Mouse (Mus musculus) kidney, embryonic 16.5 days (tissue): Measurements from ENCODE around the gene Trim33. TPM values are rescaled to one million over a fixed set of nuclear protein-coding genes. Genes with fewer than 3 reads are reported as not detected.

Experiments
- ATAC-seq: fragments of 200-750 bp; cut with Nextera tagmentation; 2 replicates; pipeline ENCODE4 v1.8.0; 2017; ENCODE audit warnings: moderate TSS enrichment; ENCODE audit not compliant: low FRiP score, low TSS enrichment
- H3K27ac ChIP-seq: fragments of 300-500 bp; sonication (generic); 2 replicates; pipeline ENCODE4 v1.5.1; 2014; ENCODE audit warnings: low read length
- H3K27me3 ChIP-seq: fragments of 300-500 bp; sonication (generic); 2 replicates; pipeline ENCODE4 v1.6.1; 2014; ENCODE audit warnings: low read length, control low read depth, mixed read lengths; ENCODE audit not compliant: insufficient read depth
- H3K36me3 ChIP-seq: fragments of 300-500 bp; sonication (generic); 2 replicates; pipeline ENCODE4 v1.6.1; 2014; ENCODE audit warnings: low read length, control low read depth, mixed read lengths; ENCODE audit not compliant: insufficient read depth
- H3K4me1 ChIP-seq: fragments of 300-500 bp; sonication (generic); 2 replicates; pipeline ENCODE4 v1.6.1; 2014; ENCODE audit warnings: low read length, control low read depth, mixed read lengths; ENCODE audit not compliant: insufficient read depth
- H3K4me2 ChIP-seq: fragments of 300-500 bp; sonication (generic); replicated peaks from 2 replicates; pipeline ENCODE4 v1.6.1; 2014; ENCODE audit warnings: low read depth, low read length
- H3K4me3 ChIP-seq: fragments of 300-500 bp; sonication (generic); 2 replicates; pipeline ENCODE4 v1.5.1; 2014; ENCODE audit warnings: mild to moderate bottlenecking, low read length
- H3K9ac ChIP-seq: fragments of 300-500 bp; sonication (generic); replicated peaks from 2 replicates; pipeline ENCODE4 v1.6.1; 2014; ENCODE audit warnings: low read length
- H3K9me3 ChIP-seq: fragments of 300-500 bp; sonication (generic); 2 replicates; pipeline ENCODE4 v1.6.1; 2016; ENCODE audit warnings: low read length, control low read depth
- WGBS: fragments of 180-500 bp; shearing (Covaris S2); extraction: QIAGEN DNeasy Blood & Tissue Kit; methylation state at CpG from one replicate; pipeline ENCODE4 v1.1.7; 2014; 5-methylcytosine and 5-hydroxymethylcytosine counted together
- polyA plus RNA-seq: library from polyadenylated mRNA; unstranded; fragments of >200 nt; fragmentation: Nextera tagmentation; extraction: Ambion mirVana; gene quantifications from 2 replicates; pipeline ENCODE4 v1.2.1, GENCODE M21; 2015

Trim33 gene
- polyA plus RNA-seq: 17.5 and 25.1 TPM in 2 replicates

GRCm38 (mm10) chr3:103279182-103280149 is at the start of gene Trim33:
Trim33 (plus strand) TSS chr3:103279293.
- H3K36me3 ChIP-seq: 0 out of 2 replicates have a peak, but pooled peaks cover 7% of the 10 kb centered on the region
- ATAC-seq: peak; percentile 92
- peak within 1 kb of the TSS; percentile 99 for H3K9ac ChIP-seq
- under 1% methylated on average over 90 of the region's 136 CpGs for WGBS
- H3K4me1 ChIP-seq: peaks cover 9% of the 10 kb centered on the region
- H3K4me2 ChIP-seq: peak within 1 kb of the TSS; percentile 80
- H3K27ac ChIP-seq: peak within 1 kb of the TSS; percentile 98
- H3K9me3 ChIP-seq: no peaks in the 10 kb centered on the region
- H3K4me3 ChIP-seq: peak within 1 kb of the TSS; percentile 87
- no peaks in the 10 kb centered on the region for H3K27me3 ChIP-seq

GRCm38 (mm10) chr3:103232398-103232797 is 46.7 kb upstream of the Trim33 start:
- Histone ChIP-seq H3K9me3 (peaks cover 8% of the 10 kb centered on the region), H3K27me3 (no peaks in the 10 kb centered on the region), H3K9ac (no peak overlapping the region), H3K27ac (no peak overlapping the region), H3K36me3 (no peaks in the 10 kb centered on the region), H3K4me2 (no peak overlapping the region), H3K4me3 (no peak overlapping the region), H3K4me1 (no peaks in the 10 kb centered on the region)
- ATAC-seq: no peak
- 77% methylated on average over 4 of the region's 4 CpGs for WGBS

GRCm38 (mm10) chr3:103241524-103241923 is 37.6 kb upstream of the Trim33 start:
- H3K4me2 ChIP-seq: no peak overlapping the region
- no peaks in the 10 kb centered on the region for H3K36me3 ChIP-seq
- H3K27ac ChIP-seq: no peak overlapping the region
- ATAC-seq: no peak
- 94% methylated on average over 2 of the region's 2 CpGs for WGBS
- no peak overlapping the region for H3K4me3 ChIP-seq
- 0 out of 2 replicates have a peak, but pooled peaks cover 2% of the 10 kb centered on the region for H3K9me3 ChIP-seq
- no peaks in the 10 kb centered on the region for H3K27me3 ChIP-seq
- H3K4me1 ChIP-seq: no peaks in the 10 kb centered on the region
- no peak overlapping the region for H3K9ac ChIP-seq

- 0 out of 2 replicates have a peak, but pooled peaks cover 2% of the 10 kb centered on the region for H3K9me3 ChIP-seq
- ATAC-seq: no peak
- WGBS: 88% methylated on average over 3 of the region's 3 CpGs
- H3K4me2 ChIP-seq: no peak overlapping the region
- H3K36me3 ChIP-seq: no peaks in the 10 kb centered on the region
- no peak overlapping the region for H3K9ac ChIP-seq
- no peaks in the 10 kb centered on the region for H3K4me1 ChIP-seq
- H3K27me3 ChIP-seq: no peaks in the 10 kb centered on the region
- H3K27ac ChIP-seq: no peak overlapping the region
- H3K4me3 ChIP-seq: no peak overlapping the region
Measured at GRCm38 (mm10) chr3:103242156-103242555, 36.9 kb upstream of the Trim33 start.

- Histone ChIP-seq H3K27ac (0 out of 2 replicates have a peak overlapping the region, but pooled peaks have one; percentile 29), H3K4me3 (no peak overlapping the region), H3K4me2 (no peak overlapping the region), H3K9me3 (0 out of 2 replicates have a peak, but pooled peaks cover 2% of the 10 kb centered on the region), H3K9ac (no peak overlapping the region), H3K4me1 (no peaks in the 10 kb centered on the region), H3K27me3 (no peaks in the 10 kb centered on the region), H3K36me3 (no peaks in the 10 kb centered on the region)
- ATAC-seq: no peak
- WGBS: 40% methylated on average over 2 of the region's 2 CpGs
Measured at GRCm38 (mm10) chr3:103243491-103243890, 35.6 kb upstream of the Trim33 start.

- 85% methylated on average over 17 of the region's 17 CpGs for WGBS
- Histone ChIP-seq H3K4me2 (no peak overlapping the region), H3K27ac (no peak overlapping the region), H3K9me3 (no peaks in the 10 kb centered on the region), H3K4me1 (no peaks in the 10 kb centered on the region), H3K4me3 (no peak overlapping the region), H3K27me3 (no peaks in the 10 kb centered on the region), H3K36me3 (no peaks in the 10 kb centered on the region), H3K9ac (no peak overlapping the region)
- no peak for ATAC-seq
Measured at GRCm38 (mm10) chr3:103246627-103247260, 32.3 kb upstream of the Trim33 start.

- Histone ChIP-seq H3K27ac (no peak overlapping the region), H3K4me3 (no peak overlapping the region), H3K4me2 (no peak overlapping the region), H3K9me3 (no peaks in the 10 kb centered on the region), H3K27me3 (no peaks in the 10 kb centered on the region), H3K4me1 (no peaks in the 10 kb centered on the region), H3K9ac (no peak overlapping the region), H3K36me3 (no peaks in the 10 kb centered on the region)
- 53% methylated on average over 10 of the region's 10 CpGs for WGBS
- ATAC-seq: no peak
Measured at GRCm38 (mm10) chr3:103256089-103256819, 22.8 kb upstream of the Trim33 start.

- no peaks in the 10 kb centered on the region for H3K36me3 ChIP-seq
- H3K4me2 ChIP-seq: no peak overlapping the region
- ATAC-seq: no peak
- no peaks in the 10 kb centered on the region for H3K9me3 ChIP-seq
- H3K27me3 ChIP-seq: no peaks in the 10 kb centered on the region
- 84% methylated on average over 12 of the region's 12 CpGs for WGBS
- H3K9ac ChIP-seq: no peak overlapping the region
- no peak overlapping the region for H3K27ac ChIP-seq
- no peaks in the 10 kb centered on the region for H3K4me1 ChIP-seq
- no peak overlapping the region for H3K4me3 ChIP-seq
Measured at GRCm38 (mm10) chr3:103262802-103263417, 16.2 kb upstream of the Trim33 start.

- Histone ChIP-seq H3K9ac (peak overlapping the region; percentile 99), H3K27ac (peak overlapping the region; percentile 98), H3K4me3 (peak overlapping the region; percentile 87), H3K4me2 (peak overlapping the region; percentile 80), H3K4me1 (peaks cover 9% of the 10 kb centered on the region), H3K9me3 (no peaks in the 10 kb centered on the region), H3K27me3 (no peaks in the 10 kb centered on the region), H3K36me3 (0 out of 2 replicates have a peak, but pooled peaks cover 5% of the 10 kb centered on the region)
- WGBS: 4% methylated on average over 11 of the region's 11 CpGs
- 0 out of 2 replicates have a peak, but pooled peaks have one; percentile 22 for ATAC-seq
Measured at GRCm38 (mm10) chr3:103278561-103279181, 422 bp upstream of the Trim33 start.
